Mouse (Mus musculus) spleen, postnatal 36 days (tissue): ENCODE results near the gene Crtc2.
"Not testable (repeated sequence)": the region's sequence is repeated elsewhere in the genome, so short reads cannot be mapped to it uniquely, and the experiment has no call there.

Experiments
- DNase-seq, 2 experiments: peaks; one replicate each; pipeline ENCODE4 v3.0.0; 2022; ENCODE audit warnings: low spot score in 2 of 2, mixed read lengths in 1 of 2

The Crtc2 gene

GRCm38 (mm10) chr3:90242984-90243775 is 10.8 kb upstream of the Crtc2 start, which contains the start of gene Creb3l4:
TSS of gene Creb3l4 (minus strand) at chr3:90243512.
- no peak for DNase-seq

DNA sequence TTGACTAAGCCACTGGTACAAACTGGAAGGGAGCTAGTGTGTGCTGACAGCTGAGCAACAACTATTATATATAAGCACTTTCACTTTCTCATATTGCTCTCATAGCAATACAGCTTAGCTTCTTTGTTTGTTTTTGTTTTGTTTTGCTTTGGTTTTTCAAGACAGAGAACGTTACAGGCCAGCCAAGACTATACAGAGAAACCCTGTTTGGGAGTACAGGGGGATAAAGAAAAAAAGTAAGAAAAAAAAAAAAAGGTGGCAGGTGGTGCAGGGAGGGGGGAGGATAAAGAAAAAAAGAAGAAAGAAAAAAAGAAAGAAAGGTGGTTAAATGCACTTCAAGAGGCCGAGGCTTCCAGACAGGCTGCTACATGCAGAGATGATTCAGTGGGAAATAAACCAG is 8.6 kb upstream of the Crtc2 start:
- no peak for DNase-seq

GRCm38 (mm10) chr3:90247630-90247959 is 6.4 kb upstream of the Crtc2 start:
- peak in 1 of 2 experiments; percentile 27 for DNase-seq

GRCm38 (mm10) chr3:90247960-90248745 is 5.8 kb upstream of the Crtc2 start, which contains the start of gene Slc39a1:
TSS of gene Slc39a1 (plus strand) at chr3:90248172.
- DNase-seq: peak; percentile 91 to 92

- DNase-seq: peak in 1 of 2 experiments; percentile 31
These were observed 5.2 kb upstream of the Crtc2 start for GRCm38 (mm10) chr3:90248746-90249100.

GRCm38 (mm10) chr3:90250791-90251190 is 3.2 kb upstream of the Crtc2 start:
- no peak for DNase-seq

GRCm38 (mm10) chr3:90251731-90252226 is 2.2 kb upstream of the Crtc2 start:
- not testable (repeated sequence) for DNase-seq

DNA sequence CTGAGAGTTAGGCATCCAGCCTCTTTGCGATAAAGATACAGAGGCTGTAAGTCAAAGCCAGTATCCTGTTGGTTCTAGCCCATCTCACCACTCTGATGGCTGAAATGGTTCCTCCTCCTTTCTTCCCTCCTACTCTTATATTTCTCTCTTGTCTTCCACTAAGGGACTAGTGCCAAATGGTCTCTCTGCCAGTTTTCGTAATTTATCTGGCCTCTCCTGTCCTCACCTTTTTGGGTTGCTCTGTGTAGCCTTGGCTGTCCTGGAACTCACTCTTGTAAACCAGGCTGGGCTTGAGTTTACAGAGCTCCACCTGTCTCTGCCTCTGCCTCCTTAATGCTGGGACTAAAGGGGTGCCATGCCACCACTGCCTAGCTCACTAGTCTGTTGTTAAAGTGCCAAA is 1.3 kb upstream of the Crtc2 start:
- DNase-seq: not testable (repeated sequence)

DNA sequence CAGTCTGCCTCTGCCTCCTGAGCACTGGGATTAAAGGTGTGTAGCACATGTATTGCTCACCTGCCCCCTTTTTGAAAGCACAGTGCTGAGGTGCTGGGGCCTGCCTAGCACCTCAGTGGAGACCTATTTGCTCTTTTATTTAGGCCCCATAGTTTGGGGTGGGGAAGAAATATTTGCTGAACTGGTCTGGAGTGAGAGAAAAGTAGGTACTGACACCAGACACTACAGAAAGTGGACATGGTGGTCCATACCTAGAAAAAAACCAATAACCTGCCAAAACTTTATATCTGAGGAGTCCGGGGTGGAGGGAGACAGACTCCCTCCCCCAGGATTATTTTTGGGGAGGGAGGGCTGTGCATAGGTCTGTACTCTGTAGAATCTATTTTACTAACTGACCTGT is 789 bp upstream of the Crtc2 start:
- DNase-seq: not testable (repeated sequence)

DNA sequence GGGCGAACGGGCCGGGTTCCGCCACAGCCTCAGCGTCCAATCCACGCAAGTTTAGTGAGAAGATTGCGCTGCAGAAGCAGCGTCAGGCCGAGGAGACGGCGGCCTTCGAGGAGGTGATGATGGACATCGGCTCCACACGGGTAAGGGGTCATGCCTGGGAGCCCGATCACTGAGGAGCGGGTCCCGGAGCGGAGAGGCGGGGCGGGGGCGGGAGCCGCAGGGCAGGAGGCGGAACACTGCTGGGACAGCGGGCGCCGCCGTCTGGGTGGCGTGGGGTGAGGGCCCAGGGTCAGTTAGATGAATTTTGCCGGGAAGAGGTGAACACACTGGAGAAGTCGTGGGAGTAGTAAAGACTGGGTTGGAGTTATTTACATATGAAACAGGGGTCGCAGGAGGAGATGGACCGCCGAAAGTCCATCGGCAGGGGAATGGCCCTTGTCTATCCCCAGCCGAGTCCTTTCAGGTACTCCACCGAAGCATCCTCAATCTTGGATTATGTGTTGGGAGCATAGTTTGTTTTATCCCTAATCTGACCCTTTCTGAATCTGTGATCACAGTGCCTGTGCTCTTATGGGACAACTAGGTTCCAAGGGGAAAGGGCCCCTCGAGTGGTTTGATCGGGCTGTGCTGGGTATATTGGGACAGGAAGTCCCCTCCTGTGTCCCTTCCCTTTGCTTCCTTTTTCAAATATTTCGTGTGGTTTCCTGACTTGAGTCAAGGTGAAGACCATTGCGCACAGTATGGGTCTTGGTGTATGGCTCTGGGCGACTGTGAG is 643 bp downstream of the Crtc2 start:
- peak in 1 of 2 experiments; percentile 40 for DNase-seq

- no peak for DNase-seq
These were observed 1.2 kb downstream of the Crtc2 start for GRCm38 (mm10) chr3:90255194-90255565.

- no peak for DNase-seq
These were observed 1.9 kb downstream of the Crtc2 start for GRCm38 (mm10) chr3:90255784-90256353.

- DNase-seq: no peak
These were observed 3.0 kb downstream of the Crtc2 start for GRCm38 (mm10) chr3:90256731-90257530.

GRCm38 (mm10) chr3:90258521-90258920 is 4.6 kb downstream of the Crtc2 start:
- DNase-seq: no peak

GRCm38 (mm10) chr3:90263121-90263771 is 9.3 kb downstream of the Crtc2 start:
- DNase-seq: no peak

DNA sequence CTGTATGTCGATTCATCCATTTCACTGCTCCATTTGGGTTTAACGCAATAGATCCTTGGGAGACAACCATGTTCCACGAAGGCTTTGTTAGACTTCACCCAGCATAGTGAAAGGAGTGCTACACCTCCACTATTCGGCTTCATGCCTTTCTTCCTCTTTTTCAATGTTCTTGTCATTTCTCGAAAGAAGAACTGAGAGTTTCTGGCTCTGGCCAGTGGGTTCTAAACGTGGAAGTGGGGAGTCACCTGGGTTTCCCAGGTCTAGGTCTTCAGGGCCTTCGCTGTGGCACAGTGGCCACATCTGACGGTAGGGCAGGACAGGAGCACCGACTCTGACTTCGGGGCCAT is 10.7 kb downstream of the Crtc2 start:
- DNase-seq: no peak

DNA sequence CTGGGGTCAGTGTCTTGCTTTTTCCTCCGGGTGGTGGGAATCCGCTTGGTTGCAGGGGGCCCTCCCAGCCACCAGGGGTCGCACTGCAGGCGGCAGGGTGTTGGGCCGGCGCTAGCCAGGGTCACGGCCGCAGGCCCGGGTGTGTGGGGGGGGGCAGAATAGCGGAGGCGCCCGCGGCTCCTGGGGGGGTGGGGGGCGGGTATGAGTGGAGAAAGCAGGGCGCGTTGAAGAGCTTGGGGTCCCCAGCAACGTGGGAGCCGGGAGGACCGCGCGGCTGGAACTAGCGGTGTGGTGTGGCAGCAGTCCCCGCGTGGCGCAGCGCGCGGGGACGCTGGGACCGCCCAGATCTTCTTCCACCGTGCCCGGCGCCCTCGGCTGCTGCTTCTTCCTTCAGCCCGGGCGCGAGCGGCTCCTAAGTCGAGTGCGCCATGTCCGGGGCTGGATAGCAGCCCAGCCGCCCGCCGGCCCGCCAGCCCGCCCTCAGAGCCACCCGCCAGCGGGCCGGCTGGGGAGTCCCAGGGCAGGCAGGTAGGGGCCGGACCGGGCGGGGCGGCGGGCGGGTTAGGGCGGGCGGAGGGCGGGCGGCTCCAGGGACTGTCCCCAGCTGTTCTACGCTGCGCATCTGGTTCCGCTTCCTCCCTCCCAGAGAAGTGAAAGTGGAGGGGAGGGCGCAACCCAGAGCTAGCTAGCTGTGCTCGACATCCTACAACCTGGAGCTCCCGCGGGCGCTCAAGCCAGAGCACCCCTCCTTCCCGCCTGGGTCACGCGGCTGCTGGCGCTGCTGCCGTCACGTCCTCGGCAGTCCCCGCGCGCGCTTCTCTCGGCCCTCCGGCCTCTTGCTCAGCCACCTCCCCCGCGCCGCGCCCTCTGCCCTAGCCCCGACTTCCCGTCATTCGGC is 11.3 kb downstream of the Crtc2 start, which contains the start of gene Dennd4b:
Gene Dennd4b, plus strand, starts transcription at position 152 of the 898 bp plus-strand sequence.
- peak; percentile 95 to 97 for DNase-seq

- peak; percentile 76 to 78 for DNase-seq
These were observed 12.2 kb downstream of the Crtc2 start for GRCm38 (mm10) chr3:90265932-90266741.
